Comparison of ENCODE assay signal across 29 mouse cellular contexts in the genomic region with DNA sequence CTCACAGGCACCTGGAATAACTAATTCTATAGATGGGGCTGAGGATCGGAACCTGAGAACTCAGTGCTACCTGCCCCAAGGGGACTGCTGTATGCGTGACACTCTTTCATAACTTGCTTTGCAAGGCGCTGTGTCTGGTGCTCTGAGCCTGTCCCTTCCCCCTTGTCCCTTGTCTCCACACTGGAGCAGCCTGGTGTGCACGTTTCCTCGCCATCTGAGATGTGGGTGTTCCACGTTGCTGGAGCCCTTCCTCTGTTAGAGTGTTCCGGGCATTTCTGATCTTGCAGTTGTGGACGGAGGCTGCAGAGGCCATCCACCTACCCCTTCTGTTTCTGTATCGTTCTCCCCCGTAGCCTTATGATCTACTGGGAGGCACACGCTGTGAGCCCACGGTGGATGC. TPM values are rescaled to one million over a fixed set of nuclear protein-coding genes. Genes with fewer than 3 reads are reported as not detected.
"Had no signal": no experiment of that assay in that cellular context is flagged by ENCODE, and none has a peak within 500 bp of the region (broad histone marks: within the 10 kb centered on the region; RNA-seq: fewer than 3 reads in every experiment).

No protein-coding gene starts in this region.

- DNase-seq: gastrocnemius, postnatal 14 days; gastrocnemius, postnatal 36 days; heart, adult 11 months; heart, adult 2 months; heart, postnatal 14 days; heart, postnatal 36 days; kidney, adult 2 months; kidney, adult 9 months; kidney, postnatal 14 days; kidney, postnatal 36 days; layer of hippocampus, postnatal 36 days; left cerebral cortex, postnatal 4 days had no signal

- H3K36me3 ChIP-seq: heart, embryonic 13.5 days; heart, embryonic 15.5 days; intestine, embryonic 15.5 days; kidney, embryonic 15.5 days; limb, embryonic 13.5 days; limb, embryonic 15.5 days; liver, embryonic 12.5 days had no signal

- H3K4me1 ChIP-seq: heart, embryonic 13.5 days; heart, embryonic 15.5 days; intestine, embryonic 15.5 days; liver, embryonic 12.5 days had no signal

- ATAC-seq: hindbrain, embryonic 16.5 days; inflammation-experienced regulatory T-cells, adult 6 months; intestine, embryonic 15.5 days; intestine, postnatal 0 days; liver, embryonic 12.5 days had no signal

- H3K27ac ChIP-seq: heart, adult 2 months; heart, embryonic 13.5 days; heart, embryonic 15.5 days; hindbrain, embryonic 12.5 days; hindbrain, embryonic 14.5 days; intestine, embryonic 15.5 days; kidney, embryonic 15.5 days; kidney, postnatal 0 days; limb, embryonic 13.5 days; limb, embryonic 15.5 days; liver, embryonic 12.5 days; liver, embryonic 14.5 days had no signal

- H3K9me3 ChIP-seq: heart, embryonic 13.5 days; heart, embryonic 15.5 days; hindbrain, embryonic 12.5 days; intestine, embryonic 15.5 days; kidney, embryonic 15.5 days; limb, embryonic 13.5 days; limb, embryonic 15.5 days; liver, embryonic 12.5 days had no signal

- H3K4me3 ChIP-seq: heart, adult 2 months; heart, embryonic 13.5 days; heart, embryonic 15.5 days; hindbrain, embryonic 12.5 days; intestine, embryonic 15.5 days; kidney, embryonic 15.5 days; limb, embryonic 13.5 days; limb, embryonic 15.5 days; liver, embryonic 12.5 days had no signal

RNA-seq across cellular contexts. Expression of gene Jph3, which starts 29.0 kb away (rescaled TPM):
- total RNA-seq: gastrocnemius, adult 8-10 months; gastrocnemius, postnatal 36 days; heart, postnatal 14 days; hematopoietic stem cell, adult 5-6 weeks; liver, adult 2 months had no signal
- polyA plus RNA-seq: inflammation-experienced regulatory T-cells, adult 6 months; liver, adult 2 months; liver, embryonic 14.5 days had no signal
